Mouse (Mus musculus): ENCODE measurements around the gene Nus1. TPM values are rescaled to one million over a fixed set of nuclear protein-coding genes. Genes with fewer than 3 reads are reported as not detected.

Gene Nus1
- polyA plus RNA-seq, 1 experiment from 2014 or later, result 14.9 TPM

DNA sequence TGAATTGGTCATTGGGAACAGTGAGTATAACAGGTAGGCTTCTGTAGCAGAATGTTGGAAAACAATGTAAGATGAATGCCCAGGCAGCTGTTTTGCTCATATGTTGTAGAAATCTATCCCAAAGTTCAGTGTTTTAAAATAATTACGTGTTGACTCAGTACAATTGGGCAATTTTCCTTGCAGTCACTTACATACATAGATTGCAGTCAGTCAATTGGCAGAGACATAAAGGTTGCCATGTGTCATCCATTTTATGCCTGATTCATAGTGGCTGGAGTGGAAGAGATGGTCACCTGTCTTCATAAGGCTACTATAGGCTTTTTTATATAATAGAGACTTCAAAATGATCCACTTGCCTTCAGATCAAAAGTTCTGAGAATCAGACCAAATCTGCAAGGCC, 3.2 kb downstream of the Nus1 start:
- peaks cover 18% of the 10 kb centered on the region for H3K36me3 ChIP-seq
- no peaks in the 10 kb centered on the region for H3K27me3 ChIP-seq (ENCODE audit: low read depth, poor library complexity, severe bottlenecking)
- peaks cover 18% of the 10 kb centered on the region for H3K4me1 ChIP-seq
- no peak overlapping the region for H3K4me3 ChIP-seq
- H3K9me3 ChIP-seq (replicated peaks), result no peaks in the 10 kb centered on the region
- 95% methylated on average over 1 of the region's 1 CpGs for WGBS
- H3K27ac ChIP-seq, result no peak overlapping the region
- DNase-seq (ENCODE audit: low spot score), result no peak

DNA sequence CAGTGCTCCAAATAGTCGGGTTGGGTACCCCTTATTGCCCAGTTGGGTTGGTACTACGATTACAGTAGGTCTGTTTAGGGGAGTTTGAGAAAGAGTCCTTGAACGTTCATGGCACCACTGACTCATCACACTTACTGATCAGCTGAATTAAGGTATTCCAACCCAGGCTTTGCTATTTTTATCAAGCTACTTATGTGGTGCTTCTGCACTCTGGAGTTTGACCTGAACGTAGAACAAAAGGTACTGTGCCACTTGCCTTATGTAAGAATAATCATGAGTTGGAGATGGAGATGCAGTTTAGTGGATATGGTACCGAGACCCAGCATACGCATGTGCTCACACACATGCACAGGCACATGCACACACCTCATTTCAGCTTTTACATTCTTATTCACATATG, 4.4 kb downstream of the Nus1 start:
- WGBS, result 94% methylated on average over 6 of the region's 6 CpGs
- DNase-seq (ENCODE audit: low spot score), result no peak
- peaks cover 18% of the 10 kb centered on the region for H3K36me3 ChIP-seq
- no peaks in the 10 kb centered on the region for H3K9me3 ChIP-seq (replicated peaks)
- H3K27me3 ChIP-seq (ENCODE audit: low read depth, poor library complexity, severe bottlenecking), result no peaks in the 10 kb centered on the region
- no peak overlapping the region for H3K4me3 ChIP-seq
- H3K27ac ChIP-seq, result no peak overlapping the region
- peaks cover 14% of the 10 kb centered on the region for H3K4me1 ChIP-seq

DNA sequence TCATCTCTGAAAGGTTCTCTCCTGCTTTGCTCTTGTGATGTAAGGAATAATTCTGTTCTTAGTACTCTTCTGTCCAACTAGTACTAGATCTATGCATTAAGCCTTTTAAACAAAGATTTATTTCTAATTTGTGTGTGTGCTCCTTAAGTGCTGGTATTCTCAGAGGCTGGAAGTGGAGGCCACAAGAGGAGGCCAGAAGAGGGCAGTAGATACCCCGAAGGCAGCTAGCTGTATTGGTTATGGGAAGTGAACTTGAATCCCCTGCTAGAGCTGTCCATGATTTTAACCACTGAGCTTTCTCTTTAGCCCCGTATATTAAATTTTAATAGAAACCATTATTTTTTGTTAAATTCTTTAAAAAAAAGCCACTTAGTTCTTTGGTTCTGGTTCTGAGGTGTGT, 5.8 kb downstream of the Nus1 start:
- Histone ChIP-seq H3K27me3 (ENCODE audit: low read depth, poor library complexity, severe bottlenecking) (no peaks in the 10 kb centered on the region), H3K27ac (no peak overlapping the region), H3K9me3 (replicated peaks) (no peaks in the 10 kb centered on the region), H3K36me3 (peaks cover 18% of the 10 kb centered on the region), H3K4me1 (peaks cover 16% of the 10 kb centered on the region), H3K4me3 (no peak overlapping the region)
- 86% methylated on average over 2 of the region's 2 CpGs for WGBS
- DNase-seq (ENCODE audit: low spot score), result no peak

DNA sequence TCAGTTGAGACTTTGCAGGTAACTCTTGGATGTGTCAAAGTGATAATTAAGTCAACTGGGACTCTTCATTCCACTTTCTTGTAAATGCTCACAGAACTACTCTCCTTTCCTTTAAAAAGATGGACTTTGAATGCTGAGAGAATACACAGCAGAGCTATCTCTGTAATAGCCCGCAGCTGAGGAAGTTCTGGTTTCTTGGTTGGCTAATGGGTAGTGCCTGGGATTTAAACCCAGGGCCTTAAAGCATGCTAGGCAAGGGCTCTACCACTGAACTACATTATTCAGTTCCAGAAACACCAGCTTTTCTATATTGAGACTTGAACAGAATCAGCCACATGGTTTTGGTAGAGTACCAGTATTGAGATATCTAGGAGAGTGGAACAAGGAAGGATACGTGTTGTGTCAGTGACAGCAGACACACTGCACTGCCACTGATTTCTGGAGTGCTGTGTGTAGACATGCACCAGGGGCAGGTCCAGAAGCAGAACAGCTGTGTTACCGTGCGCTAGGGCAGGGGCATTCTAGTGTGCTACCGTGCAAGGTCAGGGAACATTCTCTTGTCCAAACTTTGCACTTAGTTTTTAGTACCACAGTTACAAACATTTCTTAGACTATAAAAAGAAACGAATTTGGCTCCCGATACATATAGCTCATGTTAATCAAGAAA, 9.1 kb downstream of the Nus1 start:
- Histone ChIP-seq H3K4me3 (no peak overlapping the region), H3K4me1 (peaks cover 6% of the 10 kb centered on the region; the same call in 1 of the 2 replicates), H3K27me3 (ENCODE audit: low read depth, poor library complexity, severe bottlenecking) (no peaks in the 10 kb centered on the region), H3K27ac (no peak overlapping the region), H3K36me3 (peaks cover 25% of the 10 kb centered on the region), H3K9me3 (replicated peaks) (no peaks in the 10 kb centered on the region)
- no peak for DNase-seq (ENCODE audit: low spot score)
- 89% methylated on average over 7 of the region's 7 CpGs for WGBS

DNA sequence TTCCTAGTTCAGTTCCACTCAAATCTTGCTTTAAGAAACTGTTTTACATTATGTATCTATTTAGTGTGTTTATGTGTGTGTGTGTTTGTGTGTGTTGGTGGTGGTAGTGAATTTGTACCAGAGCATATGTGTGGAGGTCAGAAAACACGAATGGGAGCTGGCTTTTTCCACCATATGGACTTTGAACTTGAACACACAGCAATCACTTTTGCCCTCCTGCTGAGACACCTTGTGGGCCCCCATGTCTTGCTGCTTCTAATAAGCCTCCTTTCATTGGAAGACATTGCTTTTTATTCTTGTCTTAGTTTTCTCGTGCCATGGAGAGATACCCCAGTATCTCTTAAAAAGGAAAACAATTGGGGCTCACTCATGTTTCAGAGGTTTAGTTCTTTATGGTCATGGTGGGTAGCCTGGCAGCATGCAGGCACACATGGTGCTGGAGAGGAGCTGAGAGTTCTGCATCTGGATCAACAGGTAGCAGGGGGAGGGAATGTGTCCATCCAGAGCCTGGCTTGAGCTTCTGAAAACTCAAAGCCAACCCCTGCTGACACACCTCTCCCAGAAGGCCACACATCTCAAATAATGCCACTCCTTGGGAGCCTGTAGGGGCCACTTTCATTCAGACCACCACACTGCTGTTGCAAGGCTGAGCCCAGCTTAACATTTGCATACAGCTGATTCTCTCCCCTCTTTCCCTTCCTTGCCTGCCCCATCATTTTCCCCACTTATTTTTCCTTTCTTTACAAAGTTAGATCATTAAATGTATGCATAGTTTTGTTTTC, 10.5 kb downstream of the Nus1 start:
- H3K27ac ChIP-seq, result no peak overlapping the region
- H3K27me3 ChIP-seq (ENCODE audit: low read depth, poor library complexity, severe bottlenecking), result no peaks in the 10 kb centered on the region
- no peak overlapping the region for H3K4me3 ChIP-seq
- 65% methylated on average over 2 of the region's 2 CpGs for WGBS
- H3K9me3 ChIP-seq (replicated peaks), result no peaks in the 10 kb centered on the region
- DNase-seq (ENCODE audit: low spot score), result no peak
- H3K4me1 ChIP-seq, result peaks cover 6% of the 10 kb centered on the region; the same call in 1 of the 2 replicates
- H3K36me3 ChIP-seq, result peaks cover 34% of the 10 kb centered on the region

DNA sequence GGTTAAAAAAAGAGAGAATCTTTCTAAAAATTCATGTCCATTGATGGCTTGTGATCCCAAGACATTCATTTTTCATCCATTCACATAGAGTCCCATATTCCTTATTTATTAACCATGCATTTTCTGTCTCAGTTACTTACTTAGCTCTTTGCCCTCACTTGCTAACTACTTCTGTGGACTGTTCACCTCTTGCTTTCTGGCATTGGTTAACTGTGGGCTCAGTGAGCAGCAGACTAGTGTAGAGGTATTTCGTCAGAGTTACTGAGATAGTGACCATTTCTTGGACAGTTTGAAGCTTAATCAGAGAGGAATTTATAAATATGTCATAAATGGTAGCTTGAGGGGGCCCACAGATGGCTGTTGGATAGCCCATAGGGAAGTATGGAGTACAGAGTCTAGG, 13.6 kb downstream of the Nus1 start:
- WGBS, result 86% methylated on average over 1 of the region's 1 CpGs
- Histone ChIP-seq H3K36me3 (peaks cover 65% of the 10 kb centered on the region), H3K9me3 (replicated peaks) (no peaks in the 10 kb centered on the region), H3K4me1 (peaks cover 6% of the 10 kb centered on the region; the same call in 1 of the 2 replicates), H3K4me3 (no peak overlapping the region), H3K27me3 (ENCODE audit: low read depth, poor library complexity, severe bottlenecking) (no peaks in the 10 kb centered on the region), H3K27ac (no peak overlapping the region)
- DNase-seq (ENCODE audit: low spot score), result no peak

DNA sequence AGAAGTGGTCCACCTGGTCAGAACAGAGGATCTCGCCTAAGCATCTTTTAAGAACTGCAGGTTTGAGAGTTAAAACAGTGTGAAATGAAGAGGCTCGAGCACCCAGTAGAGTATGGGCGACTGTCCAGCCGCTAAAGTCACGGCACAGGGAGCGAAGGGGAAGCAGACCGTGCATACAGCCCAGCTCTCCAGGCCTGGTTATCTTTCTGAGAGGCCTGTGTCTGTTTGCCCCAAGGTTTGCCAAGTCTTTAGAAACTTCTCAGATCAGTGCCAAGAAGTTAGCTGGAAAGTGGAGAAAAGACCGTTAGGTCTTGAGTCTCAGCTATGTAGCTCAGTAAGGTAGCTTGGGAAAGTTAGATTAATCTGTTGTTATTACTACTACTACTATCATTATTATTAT, 17.5 kb downstream of the Nus1 start:
- Histone ChIP-seq H3K4me3 (no peak overlapping the region), H3K27ac (no peak overlapping the region), H3K36me3 (peaks cover 91% of the 10 kb centered on the region), H3K4me1 (no peaks in the 10 kb centered on the region), H3K27me3 (ENCODE audit: low read depth, poor library complexity, severe bottlenecking) (no peaks in the 10 kb centered on the region), H3K9me3 (replicated peaks) (no peaks in the 10 kb centered on the region)
- 95% methylated on average over 8 of the region's 8 CpGs for WGBS
- no peak for DNase-seq (ENCODE audit: low spot score)

DNA sequence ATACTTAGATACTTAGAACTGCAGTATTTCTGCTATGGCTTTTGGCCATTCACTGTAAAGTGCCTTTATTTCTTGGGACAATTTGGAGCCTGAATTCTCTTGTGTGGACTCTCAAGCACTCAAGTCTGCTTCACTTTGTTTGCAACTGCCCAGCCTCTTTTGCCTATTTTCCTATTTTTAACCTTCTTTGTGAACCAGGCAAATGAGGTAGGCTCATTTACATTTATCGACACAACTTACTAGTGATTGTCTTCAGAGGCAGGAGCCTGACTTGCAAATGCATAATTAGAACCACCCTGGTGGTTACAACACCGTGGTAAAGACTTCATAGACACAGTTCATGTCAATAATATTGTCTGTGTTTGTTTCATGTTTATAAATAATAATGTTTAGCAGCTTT, 43.3 kb downstream of the Nus1 start:
- WGBS, result 74% methylated on average over 2 of the region's 2 CpGs

DNA sequence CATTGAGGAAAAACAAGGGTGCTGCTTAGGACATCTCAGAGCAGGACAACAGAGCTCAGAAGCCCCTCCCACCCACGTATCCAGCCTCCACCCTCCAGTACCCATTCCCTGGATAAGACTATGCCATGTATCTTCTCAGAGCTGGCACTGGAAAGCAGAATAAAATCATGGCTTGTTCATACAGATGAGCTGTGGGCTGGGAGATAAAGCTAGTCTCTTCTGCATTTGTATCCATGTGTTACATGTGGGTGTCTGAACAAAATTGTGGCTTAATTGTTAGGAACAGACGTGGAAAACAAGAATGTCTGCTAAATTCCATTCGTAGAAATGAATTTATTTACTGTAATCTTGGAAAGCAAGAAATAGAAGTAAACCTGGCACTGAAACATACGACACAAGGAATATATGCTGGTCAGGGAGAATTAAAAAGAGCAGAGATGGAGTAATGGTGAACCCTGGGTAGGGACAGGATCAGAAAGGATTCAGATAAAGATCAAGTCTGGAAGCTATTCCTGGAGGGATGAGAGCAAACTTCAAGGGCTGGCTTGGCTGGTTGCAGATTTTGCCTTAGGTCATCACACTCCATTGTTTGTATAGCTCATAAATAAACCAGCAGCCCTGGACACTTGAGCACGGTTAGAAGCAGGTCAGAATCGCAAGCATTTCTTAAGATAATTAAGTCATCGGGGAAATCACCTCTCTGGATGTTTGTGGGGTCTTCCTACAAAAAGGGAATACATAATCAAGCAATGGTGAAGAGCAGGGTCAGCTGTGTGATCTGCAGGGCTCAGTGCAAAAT, 46.8 kb downstream of the Nus1 start:
- H3K4me1 ChIP-seq, result no peaks in the 10 kb centered on the region
- H3K9me3 ChIP-seq (replicated peaks), result no peaks in the 10 kb centered on the region
- H3K36me3 ChIP-seq, result no peaks in the 10 kb centered on the region
- no peak overlapping the region for H3K4me3 ChIP-seq
- H3K27ac ChIP-seq, result no peak overlapping the region
- no peak for DNase-seq (ENCODE audit: low spot score)
- no peaks in the 10 kb centered on the region for H3K27me3 ChIP-seq (ENCODE audit: low read depth, poor library complexity, severe bottlenecking)
- WGBS, result 77% methylated on average over 7 of the region's 7 CpGs

More for the DNA sequence above, 43.3 kb downstream of the Nus1 start:
- H3K4me1 ChIP-seq, result no peaks in the 10 kb centered on the region
- H3K27me3 ChIP-seq (ENCODE audit: low read depth, poor library complexity, severe bottlenecking), result no peaks in the 10 kb centered on the region
- H3K4me3 ChIP-seq, result no peak overlapping the region
- no peaks in the 10 kb centered on the region for H3K9me3 ChIP-seq (replicated peaks)
- DNase-seq (ENCODE audit: low spot score), result no peak
- no peak overlapping the region for H3K27ac ChIP-seq
- H3K36me3 ChIP-seq, result no peaks in the 10 kb centered on the region

DNA sequence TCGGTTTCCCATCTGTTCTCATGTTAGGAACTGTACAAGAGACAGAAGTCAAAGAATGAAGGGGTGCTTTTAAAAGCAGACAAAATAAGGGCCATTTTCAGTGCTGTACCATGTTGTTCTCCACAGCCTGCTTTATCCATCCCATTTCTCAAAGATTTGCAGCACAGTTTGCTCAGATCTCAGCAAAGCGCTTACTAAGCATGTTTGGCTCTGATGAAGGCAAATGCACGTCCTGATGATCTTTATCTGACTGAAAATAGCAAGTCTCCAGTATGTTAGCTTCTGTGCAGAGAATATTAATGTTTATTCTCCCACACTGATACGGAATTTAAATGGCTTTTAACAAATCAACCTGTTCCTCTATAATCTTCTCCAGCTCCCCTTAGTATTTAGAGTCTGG, 54.2 kb downstream of the Nus1 start:
- H3K27me3 ChIP-seq (ENCODE audit: low read depth, poor library complexity, severe bottlenecking), result no peaks in the 10 kb centered on the region
- no peaks in the 10 kb centered on the region for H3K9me3 ChIP-seq (replicated peaks)
- H3K27ac ChIP-seq, result no peak overlapping the region
- H3K4me3 ChIP-seq, result no peak overlapping the region
- H3K4me1 ChIP-seq, result peaks cover 5% of the 10 kb centered on the region; the same call in 1 of the 2 replicates
- WGBS, result 84% methylated on average over 4 of the region's 4 CpGs
- DNase-seq (ENCODE audit: low spot score), result no peak
- H3K36me3 ChIP-seq, result no peaks in the 10 kb centered on the region

Measured in limb, embryonic 10.5 days (tissue).